Mouse (Mus musculus): Measurements from ENCODE around the gene Cldn34b2.
"Not testable (repeated sequence)": the region's sequence is repeated elsewhere in the genome, so short reads cannot be mapped to it uniquely, and the experiment has no call there.

Gene Cldn34b2

GRCm38 (mm10) chrX:155128312-155128711 is at the start of gene Cldn34b2:
TSS of gene Cldn34b2 (minus strand) at chrX:155128412.
- CTCF ChIA-PET, result not testable (repeated sequence)

GRCm38 (mm10) chrX:155177640-155178039 is 49.4 kb upstream of the Cldn34b2 start:
- CTCF ChIA-PET, result no interaction called here

GRCm38 (mm10) chrX:155177230-155177629 is 49.0 kb upstream of the Cldn34b2 start:
- CTCF ChIA-PET, result no interaction called here

GRCm38 (mm10) chrX:155175568-155175967 is 47.4 kb upstream of the Cldn34b2 start:
- CTCF ChIA-PET, result no interaction called here

GRCm38 (mm10) chrX:155172310-155172709 is 44.1 kb upstream of the Cldn34b2 start:
- CTCF ChIA-PET, result no interaction called here

- CTCF ChIA-PET, result no interaction called here
Measured at GRCm38 (mm10) chrX:155171754-155172153, 43.5 kb upstream of the Cldn34b2 start.

- CTCF ChIA-PET, result no interaction called here
Measured at GRCm38 (mm10) chrX:155169886-155170285, 41.7 kb upstream of the Cldn34b2 start.

GRCm38 (mm10) chrX:155167667-155168066 is 39.5 kb upstream of the Cldn34b2 start:
- CTCF ChIA-PET, result no interaction called here

GRCm38 (mm10) chrX:155166313-155166712 is 38.1 kb upstream of the Cldn34b2 start:
- CTCF ChIA-PET, result no interaction called here

- CTCF ChIA-PET, result no interaction called here
Measured at GRCm38 (mm10) chrX:155163553-155163952, 35.3 kb upstream of the Cldn34b2 start.

GRCm38 (mm10) chrX:155151868-155152267 is 23.7 kb upstream of the Cldn34b2 start:
- CTCF ChIA-PET, result no interaction called here

- CTCF ChIA-PET, result interaction anchor here (0.6 kb wide), 1 partner anchor 157 kb away, joined by 4 read pairs; no protein-coding TSS in a partner anchor
Measured at GRCm38 (mm10) chrX:155144718-155145117, 16.5 kb upstream of the Cldn34b2 start.

GRCm38 (mm10) chrX:155098024-155098423 is 30.2 kb downstream of the Cldn34b2 start:
- CTCF ChIA-PET, result no interaction called here

- CTCF ChIA-PET, result not testable (repeated sequence)
Measured at GRCm38 (mm10) chrX:155093566-155093965, 34.6 kb downstream of the Cldn34b2 start, which contains the start of gene Magea2. TSS of gene Magea2 (minus strand) at chrX:155093666.

GRCm38 (mm10) chrX:155089693-155090092 is 38.5 kb downstream of the Cldn34b2 start, which contains the start of gene Magea1:
TSS of gene Magea1 (minus strand) at chrX:155089793.
- CTCF ChIA-PET, result not testable (repeated sequence)

All from spleen, embryonic (tissue).